Mouse (Mus musculus): ENCODE measurements around the gene Rita1. TPM values are rescaled to one million over a fixed set of nuclear protein-coding genes. Genes with fewer than 3 reads are reported as not detected.

The Rita1 gene
- polyA plus RNA-seq, 1 experiment from 2014 or later = 16.8 TPM

DNA sequence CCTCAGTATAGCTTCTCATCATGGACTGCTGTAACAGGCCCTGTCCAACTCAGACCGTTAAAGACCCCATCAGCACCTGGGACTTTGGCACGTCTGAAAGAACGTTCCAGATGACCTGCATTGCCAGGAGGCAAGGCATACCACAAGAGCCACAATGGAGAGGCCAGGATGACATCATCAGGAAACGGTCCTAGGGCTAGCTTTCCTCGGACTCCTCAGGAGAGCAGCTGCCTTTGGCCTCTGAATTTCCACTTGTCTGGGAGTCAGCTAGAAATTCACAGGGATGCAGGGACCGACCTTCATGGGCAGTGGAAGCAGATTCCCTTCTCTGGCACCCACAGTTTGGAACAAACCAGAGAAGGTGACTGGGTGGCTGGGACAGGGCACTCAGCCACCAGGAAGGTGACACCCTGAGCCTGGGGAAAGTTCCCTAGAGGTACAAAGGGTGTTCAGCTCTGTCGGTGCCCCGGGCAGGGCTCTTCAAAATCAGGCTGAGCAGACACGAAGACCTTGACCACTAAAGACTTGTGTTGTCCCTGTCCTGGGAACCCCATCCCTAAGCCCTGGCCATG lies 45.6 kb downstream of the Rita1 start:
- Histone ChIP-seq H3K9me3 (replicated peaks) (no peaks in the 10 kb centered on the region), H3K4me3 (no peak overlapping the region), H3K4me2 (replicated peaks) (peak overlapping the region; percentile 27; the same call in 1 of the 2 replicates), H3K27ac (peak overlapping the region; percentile 82), H3K27me3 (no peaks in the 10 kb centered on the region), H3K36me3 (no peaks in the 10 kb centered on the region), H3K9ac (peak overlapping the region; percentile 25; the same call in 1 of the 2 replicates), H3K4me1 (peaks cover 79% of the 10 kb centered on the region)
- ATAC-seq (ENCODE audit: low FRiP score) = peak; percentile 11; the same call in 1 of the 2 replicates
- WGBS = 50% methylated on average over 9 of the region's 9 CpGs

- Histone ChIP-seq H3K4me1 (peaks cover 75% of the 10 kb centered on the region), H3K4me2 (replicated peaks) (0 out of 2 replicates have a peak overlapping the region, but pooled peaks have one; percentile 11), H3K36me3 (no peaks in the 10 kb centered on the region), H3K4me3 (no peak overlapping the region), H3K27ac (peak overlapping the region; percentile 82), H3K9me3 (replicated peaks) (no peaks in the 10 kb centered on the region), H3K27me3 (no peaks in the 10 kb centered on the region), H3K9ac (peak overlapping the region; percentile 13; the same call in 1 of the 2 replicates)
- peak; percentile 62; the same call in 1 of the 2 replicates for ATAC-seq (ENCODE audit: low FRiP score)
- WGBS = 28% methylated on average over 5 of the region's 5 CpGs
Observed at GRCm38 (mm10) chr5:120566101-120566500, 46.3 kb downstream of the Rita1 start.

DNA sequence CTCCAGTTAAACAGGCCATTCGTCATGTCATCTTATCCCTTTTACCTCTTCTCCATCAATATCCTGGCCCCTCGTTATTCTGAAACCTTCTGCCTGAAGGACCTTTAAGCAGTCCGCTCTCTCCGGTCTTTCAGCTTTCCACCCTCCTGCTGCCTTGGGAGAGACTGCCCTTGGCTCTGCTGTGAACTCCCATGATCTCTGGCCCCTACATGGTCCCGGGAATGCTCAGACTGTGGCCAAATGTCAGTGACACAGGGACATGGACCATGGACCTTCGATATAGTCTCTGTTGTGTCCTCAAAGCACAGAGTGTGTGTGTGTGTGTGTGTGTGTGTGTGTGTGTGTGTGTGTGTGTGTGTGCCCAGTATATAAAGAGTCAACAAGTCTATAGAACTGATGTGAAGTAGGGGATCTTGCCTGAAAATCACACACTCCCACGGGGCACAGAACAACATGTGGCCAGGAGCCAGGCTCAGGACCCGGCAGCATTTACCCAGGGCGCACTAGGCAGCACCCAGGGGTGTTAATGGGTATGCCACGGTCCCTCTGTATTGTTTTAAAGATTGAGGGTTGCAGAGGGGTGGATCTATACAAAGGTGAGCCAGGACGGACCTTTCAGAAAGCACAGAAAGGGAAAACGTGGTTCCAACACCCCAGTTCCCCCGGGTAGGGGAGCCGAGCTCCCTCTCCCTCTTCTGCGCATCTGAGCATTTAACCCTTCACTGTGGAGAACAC lies 47.1 kb downstream of the Rita1 start:
- H3K36me3 ChIP-seq = no peaks in the 10 kb centered on the region
- no peaks in the 10 kb centered on the region for H3K27me3 ChIP-seq
- 35% methylated on average over 15 of the region's 15 CpGs for WGBS
- H3K4me3 ChIP-seq = no peak overlapping the region
- peak overlapping the region; percentile 82 for H3K27ac ChIP-seq
- ATAC-seq (ENCODE audit: low FRiP score) = no peak
- no peaks in the 10 kb centered on the region for H3K9me3 ChIP-seq (replicated peaks)
- no peak overlapping the region for H3K9ac ChIP-seq
- 0 out of 2 replicates have a peak overlapping the region, but pooled peaks have one; percentile 11 for H3K4me2 ChIP-seq (replicated peaks)
- peaks cover 75% of the 10 kb centered on the region for H3K4me1 ChIP-seq

DNA sequence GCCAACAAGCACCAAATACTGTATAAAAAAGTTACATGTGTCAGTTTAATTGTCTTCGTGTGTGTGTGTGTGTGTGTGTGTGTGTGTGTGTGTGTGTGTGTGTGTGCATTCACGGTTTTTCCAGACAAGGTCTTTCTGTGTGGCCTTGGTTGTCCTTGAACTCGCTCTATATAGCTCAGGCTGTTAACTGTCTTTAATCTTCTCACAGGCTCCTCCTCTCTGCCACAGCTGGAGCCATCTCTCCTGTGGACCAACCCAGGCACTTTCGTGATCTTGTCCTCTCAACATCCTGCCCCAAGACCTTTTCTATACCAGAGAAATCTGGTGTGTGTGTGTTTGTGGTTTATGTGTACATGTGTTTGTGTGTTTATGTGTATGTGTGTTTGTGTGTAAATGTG lies 48.5 kb downstream of the Rita1 start:
- ATAC-seq (ENCODE audit: low FRiP score) = no peak
- Histone ChIP-seq H3K9ac (no peak overlapping the region), H3K4me1 (peaks cover 80% of the 10 kb centered on the region), H3K27me3 (no peaks in the 10 kb centered on the region), H3K9me3 (replicated peaks) (no peaks in the 10 kb centered on the region), H3K27ac (peak overlapping the region; percentile 67), H3K4me2 (replicated peaks) (peak overlapping the region; percentile 11; the same call in 1 of the 2 replicates), H3K36me3 (no peaks in the 10 kb centered on the region), H3K4me3 (no peak overlapping the region)
- WGBS = 44% methylated on average over 4 of the region's 4 CpGs

- H3K4me1 ChIP-seq = peaks cover 79% of the 10 kb centered on the region
- 52% methylated on average over 28 of the region's 28 CpGs for WGBS
- H3K9ac ChIP-seq = no peak overlapping the region
- H3K27ac ChIP-seq = peak overlapping the region; percentile 67
- no peaks in the 10 kb centered on the region for H3K9me3 ChIP-seq (replicated peaks)
- H3K36me3 ChIP-seq = no peaks in the 10 kb centered on the region
- H3K27me3 ChIP-seq = no peaks in the 10 kb centered on the region
- no peak overlapping the region for H3K4me3 ChIP-seq
- peak overlapping the region; percentile 11; the same call in 1 of the 2 replicates for H3K4me2 ChIP-seq (replicated peaks)
- no peak for ATAC-seq (ENCODE audit: low FRiP score)
Observed at GRCm38 (mm10) chr5:120562956-120563913, 49.2 kb downstream of the Rita1 start.

GRCm38 (mm10) chr5:120560616-120561311 lies 51.6 kb downstream of the Rita1 start:
- H3K4me2 ChIP-seq (replicated peaks) = 0 out of 2 replicates have a peak overlapping the region, but pooled peaks have one; percentile 19
- ATAC-seq (ENCODE audit: low FRiP score) = peak; percentile 45; the same call in 1 of the 2 replicates
- WGBS = 9% methylated on average over 16 of the region's 16 CpGs
- no peaks in the 10 kb centered on the region for H3K27me3 ChIP-seq
- H3K36me3 ChIP-seq = peaks cover 10% of the 10 kb centered on the region
- no peak overlapping the region for H3K9ac ChIP-seq
- H3K4me1 ChIP-seq = peaks cover 57% of the 10 kb centered on the region
- H3K4me3 ChIP-seq = no peak overlapping the region
- no peaks in the 10 kb centered on the region for H3K9me3 ChIP-seq (replicated peaks)
- peak overlapping the region; percentile 58 for H3K27ac ChIP-seq

DNA sequence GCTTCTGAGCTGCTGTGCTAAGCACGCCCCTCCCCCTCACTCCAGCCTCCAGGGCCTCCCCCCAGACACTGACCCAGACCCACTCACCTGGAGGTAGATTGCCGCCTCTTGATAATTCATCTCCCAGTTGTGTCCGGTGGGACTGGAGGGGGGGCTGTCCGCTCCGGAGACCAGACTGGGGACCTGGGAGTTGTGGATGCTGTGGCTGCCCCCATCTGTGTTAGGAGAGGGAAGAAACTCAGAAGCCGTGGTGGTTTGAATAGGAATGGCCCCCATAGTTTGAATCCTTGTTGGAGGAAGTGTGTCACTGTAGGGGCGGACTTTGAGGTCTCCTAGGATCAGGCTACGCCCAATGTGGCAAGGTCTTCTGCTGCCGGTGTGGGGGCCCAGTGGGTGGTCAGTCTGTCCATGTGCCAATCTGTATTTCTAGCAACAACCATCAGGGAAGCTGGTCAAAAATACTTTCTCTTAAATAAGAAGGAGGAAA lies 52.2 kb downstream of the Rita1 start:
- H3K27ac ChIP-seq = peak overlapping the region; percentile 58
- WGBS = 53% methylated on average over 9 of the region's 9 CpGs
- no peaks in the 10 kb centered on the region for H3K9me3 ChIP-seq (replicated peaks)
- no peak overlapping the region for H3K4me3 ChIP-seq
- peaks cover 15% of the 10 kb centered on the region for H3K36me3 ChIP-seq
- no peak overlapping the region for H3K9ac ChIP-seq
- ATAC-seq (ENCODE audit: low FRiP score) = no peak
- H3K27me3 ChIP-seq = no peaks in the 10 kb centered on the region
- 0 out of 2 replicates have a peak overlapping the region, but pooled peaks have one; percentile 6 for H3K4me2 ChIP-seq (replicated peaks)
- H3K4me1 ChIP-seq = peaks cover 51% of the 10 kb centered on the region

GRCm38 (mm10) chr5:120558762-120559161 lies 53.6 kb downstream of the Rita1 start:
- Histone ChIP-seq H3K36me3 (peaks cover 21% of the 10 kb centered on the region), H3K4me3 (no peak overlapping the region), H3K4me1 (peaks cover 40% of the 10 kb centered on the region), H3K9me3 (replicated peaks) (no peaks in the 10 kb centered on the region), H3K9ac (no peak overlapping the region), H3K4me2 (replicated peaks) (no peak overlapping the region), H3K27ac (0 out of 2 replicates have a peak overlapping the region, but pooled peaks have one; percentile 23), H3K27me3 (no peaks in the 10 kb centered on the region)
- ATAC-seq (ENCODE audit: low FRiP score) = no peak
- 64% methylated on average over 14 of the region's 14 CpGs for whole genome bisulfite sequencing

GRCm38 (mm10) chr5:120558041-120558440 lies 54.3 kb downstream of the Rita1 start:
- Histone ChIP-seq H3K27ac (no peak overlapping the region), H3K9me3 (replicated peaks) (no peaks in the 10 kb centered on the region), H3K36me3 (peaks cover 27% of the 10 kb centered on the region), H3K4me1 (peaks cover 33% of the 10 kb centered on the region), H3K9ac (no peak overlapping the region), H3K27me3 (no peaks in the 10 kb centered on the region), H3K4me3 (no peak overlapping the region), H3K4me2 (replicated peaks) (no peak overlapping the region)
- 70% methylated on average over 8 of the region's 8 CpGs for WGBS
- ATAC-seq (ENCODE audit: low FRiP score) = no peak

DNA sequence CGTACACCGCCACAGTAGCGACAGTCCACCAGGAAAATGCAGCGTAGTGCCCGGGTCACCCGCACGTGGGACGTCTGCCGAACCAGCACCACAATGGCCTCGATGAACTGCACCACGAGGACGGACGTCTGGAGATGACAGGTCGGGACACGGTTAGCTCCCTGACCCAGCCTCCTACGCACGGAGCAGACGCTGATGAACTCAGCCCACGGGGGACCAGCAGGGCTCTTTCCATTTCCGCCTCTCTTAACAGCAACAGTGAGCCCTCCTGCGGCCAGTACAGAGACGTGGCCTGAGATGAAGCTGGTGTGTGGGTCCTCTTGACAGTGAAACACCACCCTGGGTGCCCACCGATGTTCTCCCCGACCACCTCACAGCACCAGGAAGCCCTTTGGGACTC lies 56.5 kb downstream of the Rita1 start:
- Histone ChIP-seq H3K4me2 (replicated peaks) (no peak overlapping the region), H3K4me3 (no peak overlapping the region), H3K9me3 (replicated peaks) (no peaks in the 10 kb centered on the region), H3K27ac (no peak overlapping the region), H3K36me3 (peaks cover 36% of the 10 kb centered on the region), H3K27me3 (no peaks in the 10 kb centered on the region), H3K4me1 (peaks cover 25% of the 10 kb centered on the region), H3K9ac (no peak overlapping the region)
- 87% methylated on average over 24 of the region's 24 CpGs for WGBS
- no peak for ATAC-seq (ENCODE audit: low FRiP score)

- H3K9me3 ChIP-seq (replicated peaks) = no peaks in the 10 kb centered on the region
- no peak for ATAC-seq (ENCODE audit: low FRiP score)
- WGBS = 92% methylated on average over 5 of the region's 5 CpGs
- H3K27ac ChIP-seq = no peak overlapping the region
- 0 out of 2 replicates have a peak, but pooled peaks cover 2% of the 10 kb centered on the region for H3K4me1 ChIP-seq
- H3K9ac ChIP-seq = no peak overlapping the region
- no peak overlapping the region for H3K4me3 ChIP-seq
- H3K27me3 ChIP-seq = no peaks in the 10 kb centered on the region
- H3K36me3 ChIP-seq = peaks cover 33% of the 10 kb centered on the region
- no peak overlapping the region for H3K4me2 ChIP-seq (replicated peaks)
Observed at GRCm38 (mm10) chr5:120550673-120551072, 61.7 kb downstream of the Rita1 start.

All from hindbrain, embryonic 12.5 days (tissue).